Mouse (Mus musculus) embryonic facial prominence, embryonic 13.5 days (tissue): ENCODE results near the gene Atp2c1. TPM values are rescaled to one million over a fixed set of nuclear protein-coding genes. Genes with fewer than 3 reads are reported as not detected.

Source experiments
- ATAC-seq: fragments of 200-750 bp; cut with Nextera tagmentation; 2 replicates; pipeline ENCODE4 v1.8.0; 2017; ENCODE audit warnings: low read depth; ENCODE audit not compliant: insufficient number of reproducible peaks, insufficient read depth, low FRiP score, low TSS enrichment
- H3K27ac ChIP-seq: fragments of 300-500 bp; sonication (generic); 2 replicates; pipeline ENCODE4 v1.5.1; 2015; ENCODE audit warnings: moderate library complexity, mild to moderate bottlenecking, inconsistent platforms
- H3K27me3 ChIP-seq: fragments of 300-500 bp; sonication (generic); 2 replicates; pipeline ENCODE4 v1.6.1; 2015; ENCODE audit warnings: mild to moderate bottlenecking, inconsistent platforms
- H3K36me3 ChIP-seq: fragments of 300-500 bp; sonication (generic); 2 replicates; pipeline ENCODE4 v1.6.1; 2015; ENCODE audit warnings: mild to moderate bottlenecking, inconsistent platforms
- H3K4me1 ChIP-seq: fragments of 300-500 bp; sonication (generic); 2 replicates; pipeline ENCODE4 v1.6.1; 2015; ENCODE audit warnings: inconsistent platforms
- H3K4me2 ChIP-seq: fragments of 300-500 bp; sonication (generic); 2 replicates; pipeline ENCODE4 v1.6.1; 2015; ENCODE audit warnings: moderate library complexity, mild to moderate bottlenecking, inconsistent platforms
- H3K4me3 ChIP-seq: fragments of 300-500 bp; sonication (generic); 2 replicates; pipeline ENCODE4 v1.5.1; 2015; ENCODE audit warnings: mild to moderate bottlenecking, inconsistent platforms
- H3K9ac ChIP-seq: fragments of 300-500 bp; sonication (generic); 2 replicates; pipeline ENCODE4 v1.6.1; 2015; ENCODE audit warnings: mild to moderate bottlenecking, inconsistent platforms
- H3K9me3 ChIP-seq: fragments of 300-500 bp; sonication (generic); 2 replicates; pipeline ENCODE4 v1.6.1; 2016; ENCODE audit warnings: inconsistent platforms
- WGBS: fragments of 180-500 bp; shearing (Covaris S2); methylation state at CpG from one replicate; pipeline ENCODE4 v1.1.7; 2015; ENCODE audit warnings: mixed read lengths; 5-methylcytosine and 5-hydroxymethylcytosine counted together
- polyA plus RNA-seq: library from polyadenylated mRNA; unstranded; fragments of >200 nt; fragmentation: Nextera tagmentation; extraction: Ambion mirVana; gene quantifications from 2 replicates; pipeline ENCODE4 v1.2.1, GENCODE M21; 2015

Atp2c1 gene
- polyA plus RNA-seq, 1 experiment from 2014 or later = 54.4 TPM

GRCm38 (mm10) chr9:105523038-105523437 lies 4.1 kb downstream of the Atp2c1 start:
- H3K4me2 ChIP-seq = no peak overlapping the region
- H3K9ac ChIP-seq = no peak overlapping the region
- 47% methylated on average over 2 of the region's 2 CpGs for WGBS
- peaks cover 26% of the 10 kb centered on the region for H3K4me1 ChIP-seq
- 0 out of 2 replicates have a peak overlapping the region, but pooled peaks have one; percentile 33 for H3K27ac ChIP-seq
- H3K27me3 ChIP-seq = no peaks in the 10 kb centered on the region
- no peak for ATAC-seq
- no peaks in the 10 kb centered on the region for H3K9me3 ChIP-seq
- no peak overlapping the region for H3K4me3 ChIP-seq
- no peaks in the 10 kb centered on the region for H3K36me3 ChIP-seq

GRCm38 (mm10) chr9:105522063-105522462 lies 5.1 kb downstream of the Atp2c1 start:
- no peaks in the 10 kb centered on the region for H3K27me3 ChIP-seq
- H3K4me1 ChIP-seq = peaks cover 26% of the 10 kb centered on the region
- H3K27ac ChIP-seq = no peak overlapping the region
- no peak for ATAC-seq
- 33% methylated on average over 3 of the region's 3 CpGs for WGBS
- no peak overlapping the region for H3K4me2 ChIP-seq
- H3K9me3 ChIP-seq = no peaks in the 10 kb centered on the region
- H3K4me3 ChIP-seq = no peak overlapping the region
- no peaks in the 10 kb centered on the region for H3K36me3 ChIP-seq
- no peak overlapping the region for H3K9ac ChIP-seq

GRCm38 (mm10) chr9:105520776-105521552 lies 6.2 kb downstream of the Atp2c1 start:
- H3K27me3 ChIP-seq = no peaks in the 10 kb centered on the region
- 59% methylated on average over 24 of the region's 24 CpGs for WGBS
- H3K4me1 ChIP-seq = peaks cover 26% of the 10 kb centered on the region
- no peaks in the 10 kb centered on the region for H3K9me3 ChIP-seq
- H3K9ac ChIP-seq = no peak overlapping the region
- H3K4me3 ChIP-seq = no peak overlapping the region
- no peaks in the 10 kb centered on the region for H3K36me3 ChIP-seq
- no peak overlapping the region for H3K27ac ChIP-seq
- H3K4me2 ChIP-seq = no peak overlapping the region
- no peak for ATAC-seq

GRCm38 (mm10) chr9:105519278-105519883 lies 7.7 kb downstream of the Atp2c1 start:
- peaks cover 22% of the 10 kb centered on the region for H3K4me1 ChIP-seq
- H3K9me3 ChIP-seq = no peaks in the 10 kb centered on the region
- H3K9ac ChIP-seq = no peak overlapping the region
- no peak for ATAC-seq
- no peak overlapping the region for H3K27ac ChIP-seq
- no peak overlapping the region for H3K4me2 ChIP-seq
- H3K27me3 ChIP-seq = no peaks in the 10 kb centered on the region
- 51% methylated on average over 6 of the region's 6 CpGs for WGBS
- H3K4me3 ChIP-seq = no peak overlapping the region
- H3K36me3 ChIP-seq = no peaks in the 10 kb centered on the region

- WGBS = 88% methylated on average over 5 of the region's 5 CpGs
- no peak overlapping the region for H3K4me3 ChIP-seq
- H3K4me2 ChIP-seq = no peak overlapping the region
- H3K4me1 ChIP-seq = no peaks in the 10 kb centered on the region
- no peak overlapping the region for H3K27ac ChIP-seq
- no peak overlapping the region for H3K9ac ChIP-seq
- no peaks in the 10 kb centered on the region for H3K36me3 ChIP-seq
- ATAC-seq = no peak
- H3K27me3 ChIP-seq = no peaks in the 10 kb centered on the region
- H3K9me3 ChIP-seq = no peaks in the 10 kb centered on the region
Measured at GRCm38 (mm10) chr9:105503690-105504089, 23.4 kb downstream of the Atp2c1 start.

- Histone ChIP-seq H3K9ac (no peak overlapping the region), H3K36me3 (no peaks in the 10 kb centered on the region), H3K9me3 (no peaks in the 10 kb centered on the region), H3K4me3 (no peak overlapping the region), H3K27me3 (no peaks in the 10 kb centered on the region), H3K27ac (no peak overlapping the region), H3K4me2 (no peak overlapping the region), H3K4me1 (no peaks in the 10 kb centered on the region)
- 38% methylated on average over 4 of the region's 4 CpGs for WGBS
- ATAC-seq = no peak
Measured at GRCm38 (mm10) chr9:105502389-105502788, 24.7 kb downstream of the Atp2c1 start.

- peak overlapping the region; percentile 84 for H3K4me3 ChIP-seq
- peak overlapping the region; percentile 97 for H3K4me2 ChIP-seq
- H3K27ac ChIP-seq = peak overlapping the region; percentile 97
- under 1% methylated on average over 39 of the region's 39 CpGs for WGBS
- H3K36me3 ChIP-seq = no peaks in the 10 kb centered on the region
- peak overlapping the region; percentile 95 for H3K9ac ChIP-seq
- H3K4me1 ChIP-seq = peaks cover 17% of the 10 kb centered on the region; the same call in 1 of the 2 replicates
- H3K9me3 ChIP-seq = no peaks in the 10 kb centered on the region
- ATAC-seq = no peak
- H3K27me3 ChIP-seq = no peaks in the 10 kb centered on the region
Measured at GRCm38 (mm10) chr9:105495316-105496174, 31.6 kb downstream of the Atp2c1 start.

- Histone ChIP-seq H3K27me3 (no peaks in the 10 kb centered on the region), H3K36me3 (no peaks in the 10 kb centered on the region), H3K4me1 (peaks cover 17% of the 10 kb centered on the region; the same call in 1 of the 2 replicates), H3K4me3 (peak overlapping the region; percentile 84), H3K9me3 (no peaks in the 10 kb centered on the region), H3K9ac (peak overlapping the region; percentile 95), H3K4me2 (peak overlapping the region; percentile 97), H3K27ac (peak overlapping the region; percentile 97)
- peak; percentile 98 for ATAC-seq
- 0% methylated on average over 52 of the region's 83 CpGs for WGBS
Measured at GRCm38 (mm10) chr9:105494553-105495315, 32.4 kb downstream of the Atp2c1 start.

- Histone ChIP-seq H3K27ac (no peak overlapping the region), H3K4me2 (0 out of 2 replicates have a peak overlapping the region, but pooled peaks have one; percentile 97), H3K27me3 (no peaks in the 10 kb centered on the region), H3K4me1 (peaks cover 24% of the 10 kb centered on the region; the same call in 1 of the 2 replicates), H3K36me3 (no peaks in the 10 kb centered on the region), H3K4me3 (no peak overlapping the region), H3K9ac (no peak overlapping the region), H3K9me3 (no peaks in the 10 kb centered on the region)
- WGBS = 78% methylated on average over 3 of the region's 3 CpGs
- ATAC-seq = no peak
Measured at GRCm38 (mm10) chr9:105492744-105493143, 34.4 kb downstream of the Atp2c1 start.

- Histone ChIP-seq H3K9me3 (no peaks in the 10 kb centered on the region), H3K4me1 (0 out of 2 replicates have a peak, but pooled peaks cover 17% of the 10 kb centered on the region), H3K9ac (no peak overlapping the region), H3K4me3 (no peak overlapping the region), H3K36me3 (no peaks in the 10 kb centered on the region), H3K27ac (no peak overlapping the region), H3K4me2 (no peak overlapping the region), H3K27me3 (no peaks in the 10 kb centered on the region)
- WGBS = 55% methylated on average over 5 of the region's 5 CpGs
- no peak for ATAC-seq
Measured at GRCm38 (mm10) chr9:105488363-105488762, 38.8 kb downstream of the Atp2c1 start.
